In genomic region chr1:192052461-192052860, GRCm38 (mm10) we compare ENCODE assay signal across 27 mouse cellular contexts. TPM values are rescaled to one million over a fixed set of nuclear protein-coding genes. Genes with fewer than 3 reads are reported as not detected.
DNase-seq lines count a peak whose midpoint lies in the region; ATAC-seq and TF ChIP-seq lines count a peak whose summit lies in the region.
"Had no signal": no experiment of that assay in that cellular context is flagged by ENCODE, and none has a peak within 500 bp of the region (broad histone marks: within the 10 kb centered on the region; RNA-seq: fewer than 3 reads in every experiment).

No protein-coding gene starts in this region.

- no peaks in the 10 kb centered on the region for H3K9me3 ChIP-seq in midbrain, embryonic 11.5 days (ENCODE audit: control insufficient read depth, low read length)
- no peaks in the 10 kb centered on the region for H3K9me3 ChIP-seq in midbrain, embryonic 13.5 days
- H3K9me3 ChIP-seq: embryonic facial prominence, embryonic 10.5 days; embryonic facial prominence, embryonic 13.5 days; forebrain, embryonic 12.5 days; forebrain, embryonic 15.5 days; heart, embryonic 12.5 days; heart, embryonic 15.5 days had no signal

- 94% methylated on average over 8 of the region's 8 CpGs for WGBS in midbrain, embryonic 11.5 days
- 92% methylated on average over 8 of the region's 8 CpGs for WGBS in midbrain, embryonic 13.5 days

- H3K4me1 ChIP-seq in midbrain, embryonic 11.5 days (ENCODE audit: control insufficient read depth, insufficient read depth, low read length), result no peaks in the 10 kb centered on the region
- H3K4me1 ChIP-seq in midbrain, embryonic 13.5 days (replicated peaks), result no peaks in the 10 kb centered on the region
- H3K4me1 ChIP-seq: forebrain, embryonic 12.5 days; forebrain, embryonic 15.5 days had no signal

- no peak for TF ChIP-seq CTCF in layer of hippocampus, adult 2 months (conservative IDR thresholded peaks at IDR 0.05)

- no peak overlapping the region for H3K9ac ChIP-seq in midbrain, embryonic 11.5 days (ENCODE audit: low read length)
- no peak overlapping the region for H3K9ac ChIP-seq in midbrain, embryonic 13.5 days (replicated peaks)
- H3K9ac ChIP-seq: embryonic facial prominence, embryonic 13.5 days; forebrain, embryonic 12.5 days; forebrain, embryonic 15.5 days; heart, embryonic 12.5 days; heart, embryonic 15.5 days; hindbrain, embryonic 14.5 days had no signal

- peak in 1 of 2 experiments; percentile 16 for DNase-seq in layer of hippocampus, adult 2 months (ENCODE audit: low spot score in 2 of 2)
- no peak for DNase-seq in layer of hippocampus, postnatal 36 days
- DNase-seq in midbrain, embryonic 11.5 days (ENCODE audit: low spot score, missing footprints), result peak; percentile 51
- peak; percentile 29 for DNase-seq in testis, postnatal 10 days (ENCODE audit: low spot score)
- no peak for DNase-seq in testis, postnatal 14 days (ENCODE audit: low spot score)
- DNase-seq: adrenal gland, adult 2 months; adrenal gland, postnatal 14 days; cerebellum, adult 11-12 months; cerebellum, adult 8-10 months; cerebellum, postnatal 10 days; cerebellum, postnatal 36 days; embryo, embryonic 11 days; gastrocnemius, adult 2 months; gastrocnemius, postnatal 14 days; heart, postnatal 10 days; heart, postnatal 4 days had no signal

- H3K27ac ChIP-seq in layer of hippocampus, adult 2 months, result peak overlapping the region; percentile 44; the same call in 1 of the 2 replicates
- no peak overlapping the region for H3K27ac ChIP-seq in midbrain, embryonic 11.5 days (ENCODE audit: low read depth, low read length)
- no peak overlapping the region for H3K27ac ChIP-seq in midbrain, embryonic 13.5 days
- H3K27ac ChIP-seq: embryonic facial prominence, embryonic 10.5 days; embryonic facial prominence, embryonic 13.5 days; forebrain, embryonic 12.5 days; forebrain, embryonic 15.5 days; gastrocnemius, adult 2 months; heart, embryonic 15.5 days; hindbrain, embryonic 14.5 days; hindbrain, postnatal 0 days had no signal

- no peaks in the 10 kb centered on the region for H3K27me3 ChIP-seq in midbrain, embryonic 11.5 days (ENCODE audit: control insufficient read depth, insufficient read depth, low read length)
- H3K27me3 ChIP-seq in midbrain, embryonic 13.5 days, result no peaks in the 10 kb centered on the region
- H3K27me3 ChIP-seq: embryonic facial prominence, embryonic 13.5 days; forebrain, embryonic 12.5 days; forebrain, embryonic 15.5 days; heart, embryonic 12.5 days; heart, embryonic 15.5 days had no signal

- no peak overlapping the region for H3K4me3 ChIP-seq in layer of hippocampus, adult 2 months
- no peak overlapping the region for H3K4me3 ChIP-seq in midbrain, embryonic 11.5 days (ENCODE audit: low read depth, low read length)
- no peak overlapping the region for H3K4me3 ChIP-seq in midbrain, embryonic 13.5 days (replicated peaks)
- H3K4me3 ChIP-seq: embryonic facial prominence, embryonic 10.5 days; embryonic facial prominence, embryonic 13.5 days; erythroblast, embryonic 14.5 days; forebrain, embryonic 12.5 days; forebrain, embryonic 15.5 days; gastrocnemius, adult 2 months; heart, embryonic 12.5 days; heart, embryonic 15.5 days had no signal

- no peaks in the 10 kb centered on the region for H3K36me3 ChIP-seq in midbrain, embryonic 11.5 days (ENCODE audit: control insufficient read depth, insufficient read depth, low read length)
- no peaks in the 10 kb centered on the region for H3K36me3 ChIP-seq in midbrain, embryonic 13.5 days
- H3K36me3 ChIP-seq: embryonic facial prominence, embryonic 10.5 days; forebrain, embryonic 12.5 days; forebrain, embryonic 15.5 days had no signal

- no peak for ATAC-seq in midbrain, embryonic 11.5 days (ENCODE audit: low FRiP score)
- ATAC-seq in midbrain, embryonic 13.5 days, result no peak
- ATAC-seq: CD4-positive, CD25-positive, alpha-beta regulatory T cell, adult 4 months; forebrain, embryonic 15.5 days; hindbrain, postnatal 0 days had no signal

- no peak overlapping the region for H3K4me2 ChIP-seq in midbrain, embryonic 11.5 days
- H3K4me2 ChIP-seq in midbrain, embryonic 13.5 days (replicated peaks), result no peak overlapping the region
- H3K4me2 ChIP-seq: embryonic facial prominence, embryonic 13.5 days; forebrain, embryonic 12.5 days; forebrain, embryonic 15.5 days; heart, embryonic 12.5 days; heart, embryonic 15.5 days; hindbrain, embryonic 14.5 days had no signal

RNA-seq across cellular contexts. Expression of gene Traf5, which starts 39.9 kb away (rescaled TPM):
- total RNA-seq in layer of hippocampus, adult 2 months (2021), result 1 to 10 TPM; 2.0 to 2.7 TPM
- 1 to 10 TPM; 2.5 to 2.8 TPM for total RNA-seq in layer of hippocampus, postnatal 36 days (2021)
- polyA plus RNA-seq in midbrain, embryonic 11.5 days (2014; fragmentation: Nextera tagmentation; extraction: Ambion mirVana), result 2.5 and 4.1 TPM in 2 replicates
- polyA plus RNA-seq in midbrain, embryonic 13.5 days (2015; fragmentation: Nextera tagmentation; extraction: Ambion mirVana), result 2.2 and 2.6 TPM in 2 replicates

Comparison
In these comparisons a context has a peak if more than half of its experiments do, and no peak if none do; other contexts are left out.
1. DNase-seq: peak in midbrain, embryonic 11.5 days (single experiment) and testis, postnatal 10 days (single experiment); none in layer of hippocampus, postnatal 36 days (0 of 2) and testis, postnatal 14 days (single experiment).